Mouse (Mus musculus) left cerebral cortex, adult 11 months (tissue): Measurements from ENCODE around the gene Sema5a.

Source experiments
- DNase-seq: peaks from one replicate; pipeline ENCODE4 v3.0.0; 2022; ENCODE audit warnings: low spot score

Sema5a gene

GRCm38 (mm10) chr15:32306557-32307243 is 62.1 kb downstream of the Sema5a start:
- no peak for DNase-seq

- no peak for DNase-seq
Observed at GRCm38 (mm10) chr15:32310834-32311233, 66.2 kb downstream of the Sema5a start.

GRCm38 (mm10) chr15:32311287-32311686 is 66.7 kb downstream of the Sema5a start:
- no peak for DNase-seq

- DNase-seq: no peak
Observed at GRCm38 (mm10) chr15:32317074-32317473, 72.5 kb downstream of the Sema5a start.

GRCm38 (mm10) chr15:32320739-32321138 is 76.1 kb downstream of the Sema5a start:
- no peak for DNase-seq

GRCm38 (mm10) chr15:32322455-32323220 is 78.0 kb downstream of the Sema5a start:
- no peak for DNase-seq

- no peak for DNase-seq
Observed at GRCm38 (mm10) chr15:32323224-32323623, 78.6 kb downstream of the Sema5a start.

GRCm38 (mm10) chr15:32324105-32324504 is 79.5 kb downstream of the Sema5a start:
- no peak for DNase-seq

- no peak for DNase-seq
Observed at GRCm38 (mm10) chr15:32328370-32329004, 83.9 kb downstream of the Sema5a start.

GRCm38 (mm10) chr15:32329670-32330330 is 85.2 kb downstream of the Sema5a start:
- no peak for DNase-seq

- DNase-seq: no peak
Observed at GRCm38 (mm10) chr15:32330427-32330826, 85.8 kb downstream of the Sema5a start.

GRCm38 (mm10) chr15:32331037-32331436 is 86.4 kb downstream of the Sema5a start:
- DNase-seq: no peak

GRCm38 (mm10) chr15:32333456-32333855 is 88.8 kb downstream of the Sema5a start:
- no peak for DNase-seq

GRCm38 (mm10) chr15:32337810-32338209 is 93.2 kb downstream of the Sema5a start:
- DNase-seq: no peak

- no peak for DNase-seq
Observed at GRCm38 (mm10) chr15:32338721-32339290, 94.2 kb downstream of the Sema5a start.

- no peak for DNase-seq
Observed at GRCm38 (mm10) chr15:32339426-32339825, 94.8 kb downstream of the Sema5a start.

GRCm38 (mm10) chr15:32341423-32341822 is 96.8 kb downstream of the Sema5a start:
- DNase-seq: no peak

- DNase-seq: no peak
Observed at GRCm38 (mm10) chr15:32343544-32343943, 98.9 kb downstream of the Sema5a start.

- no peak for DNase-seq
Observed at GRCm38 (mm10) chr15:32347315-32347714, 102.7 kb downstream of the Sema5a start.

GRCm38 (mm10) chr15:32349276-32349675 is 104.7 kb downstream of the Sema5a start:
- DNase-seq: peak; percentile 7

GRCm38 (mm10) chr15:32352995-32353394 is 108.4 kb downstream of the Sema5a start:
- no peak for DNase-seq

GRCm38 (mm10) chr15:32353513-32353912 is 108.9 kb downstream of the Sema5a start:
- DNase-seq: no peak
